Mouse (Mus musculus): ENCODE measurements around the gene Prf1.

GRCm38 (mm10) chr10:61305928-61306590 is 8.4 kb downstream of the Prf1 start:
- TF ChIP-seq MAX (IDR thresholded peaks at IDR 0.05; ENCODE audit: low read depth) (no peak), POLR2A (IDR thresholded peaks at IDR 0.05; ENCODE audit: insufficient read length, low read depth) (no peak), TCF12 (IDR thresholded peaks at IDR 0.05; ENCODE audit: insufficient read depth, poor library complexity, severe bottlenecking) (no peak), E2F4 (IDR thresholded peaks at IDR 0.05; ENCODE audit: insufficient read depth) (no peak), MYOD1 (IDR thresholded peaks at IDR 0.05; ENCODE audit: control insufficient read depth in 1 of 3, insufficient read length in 2 of 3, low read depth in 2 of 3) (no peak), POLR2AphosphoS2 (IDR thresholded peaks at IDR 0.05; ENCODE audit: insufficient read length, low read depth) (no peak), MYOG (IDR thresholded peaks at IDR 0.05; ENCODE audit: control insufficient read depth in 1 of 3, insufficient read depth in 1 of 3, insufficient read length in 2 of 3, low read depth in 2 of 3) (no peak), REST (IDR thresholded peaks at IDR 0.05; ENCODE audit: insufficient read depth, insufficient read length) (no peak)

Data from myocyte (in vitro differentiated cells).